ENCODE assay signal across 22 mouse cellular contexts in genomic region chr16:81452988-81453387, GRCm38 (mm10).
"Had no signal": no experiment of that assay in that cellular context is flagged by ENCODE, and none has a peak within 500 bp of the region (broad histone marks: within the 10 kb centered on the region; RNA-seq: fewer than 3 reads in every experiment).

No protein-coding gene starts in this region.

- H3K9ac ChIP-seq: kidney, embryonic 15.5 days; limb, embryonic 12.5 days; limb, embryonic 15.5 days; liver, embryonic 14.5 days; liver, postnatal 0 days; midbrain, embryonic 13.5 days; neural tube, embryonic 13.5 days; stomach, embryonic 15.5 days had no signal

- H3K27me3 ChIP-seq: kidney, embryonic 15.5 days; limb, embryonic 12.5 days; limb, embryonic 15.5 days; midbrain, embryonic 13.5 days; neural tube, embryonic 13.5 days; stomach, embryonic 15.5 days had no signal

- H3K9me3 ChIP-seq: kidney, embryonic 15.5 days; limb, embryonic 12.5 days; limb, embryonic 15.5 days; midbrain, embryonic 13.5 days; neural tube, embryonic 13.5 days; stomach, embryonic 15.5 days had no signal

- DNase-seq: kidney, adult 8-10 months; kidney, postnatal 10 days; kidney, postnatal 36 days; layer of hippocampus, postnatal 36 days; left cerebral cortex, postnatal 4 days; liver, postnatal 0 days; lung, postnatal 14 days; retina, postnatal 1 day; right cerebral cortex, postnatal 25 days; spleen, adult 18-20 months; thymus, postnatal 25 days had no signal

- H3K36me3 ChIP-seq: kidney, embryonic 15.5 days; limb, embryonic 12.5 days; limb, embryonic 15.5 days; neural tube, embryonic 13.5 days; stomach, embryonic 15.5 days had no signal

- H3K27ac ChIP-seq: kidney, embryonic 15.5 days; left cerebral cortex, adult 2 months; limb, embryonic 12.5 days; limb, embryonic 15.5 days; liver, embryonic 14.5 days; macrophage; midbrain, embryonic 13.5 days; neural tube, embryonic 13.5 days; stomach, embryonic 15.5 days had no signal

- H3K4me2 ChIP-seq: kidney, embryonic 15.5 days; limb, embryonic 12.5 days; limb, embryonic 15.5 days; liver, embryonic 11.5 days; midbrain, embryonic 13.5 days; neural tube, embryonic 13.5 days; stomach, embryonic 15.5 days had no signal

- H3K4me1 ChIP-seq: kidney, embryonic 15.5 days; limb, embryonic 12.5 days; limb, embryonic 15.5 days; midbrain, embryonic 13.5 days; neural tube, embryonic 13.5 days; stomach, embryonic 15.5 days had no signal

- ATAC-seq: liver, postnatal 0 days; midbrain, embryonic 13.5 days had no signal

- H3K4me3 ChIP-seq: kidney, embryonic 15.5 days; left cerebral cortex, adult 2 months; limb, embryonic 12.5 days; limb, embryonic 15.5 days; midbrain, embryonic 13.5 days; myocyte; neural tube, embryonic 13.5 days; stomach, embryonic 15.5 days had no signal
